Mouse (Mus musculus) gastrocnemius, postnatal 10 days (tissue): ENCODE measurements around the gene Slc16a2. TPM values are rescaled to one million over a fixed set of nuclear protein-coding genes. Genes with fewer than 3 reads are reported as not detected.

Experiments used
- DNase-seq: peaks from one replicate; pipeline ENCODE4 v3.0.0; 2021; ENCODE audit warnings: mixed read lengths
- total RNA-seq, 2 experiments: library from RNA; stranded (reverse); gene quantifications; 2 replicates each; pipeline ENCODE4 v1.2.3; 2021

Slc16a2 gene
- total RNA-seq, 2 experiments from 2014 or later, result 8.3 to 14.2 TPM

DNA sequence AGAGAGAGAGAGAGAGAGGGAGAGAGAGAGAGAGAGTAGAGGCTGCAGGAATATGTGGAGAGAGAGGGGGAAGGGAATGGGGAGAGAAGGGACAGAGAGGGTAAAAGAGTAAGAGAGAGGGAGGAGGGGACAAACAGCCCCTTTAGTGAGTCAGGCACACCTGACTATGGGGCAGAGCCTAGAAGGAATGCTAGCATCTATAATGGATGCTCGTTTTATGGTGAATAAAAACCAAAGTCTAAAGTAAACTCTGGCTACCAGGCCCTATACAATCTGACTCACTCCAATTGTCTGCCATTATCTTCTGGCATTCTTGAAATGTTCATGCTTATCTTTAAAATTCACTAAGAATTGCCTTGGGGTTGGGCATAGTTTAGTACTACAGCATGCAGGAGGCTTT lies 169.7 kb downstream of the Slc16a2 start:
- no peak for DNase-seq

Other genes starting within 250 kb of the Slc16a2 start
- not detected for gene Zcchc13, start 191.4 kb downstream of the Slc16a2 start, total RNA-seq
- 10 to 100 TPM; 26.6 to 29.0 TPM for gene Rlim, start 159.3 kb upstream of the Slc16a2 start, total RNA-seq